Mouse (Mus musculus) lung, postnatal 10 days (tissue): ENCODE data around the gene Mrtfa.

Experiments
- DNase-seq: peaks from one replicate; pipeline ENCODE4 v3.0.0; 2021

Gene Mrtfa

DNA sequence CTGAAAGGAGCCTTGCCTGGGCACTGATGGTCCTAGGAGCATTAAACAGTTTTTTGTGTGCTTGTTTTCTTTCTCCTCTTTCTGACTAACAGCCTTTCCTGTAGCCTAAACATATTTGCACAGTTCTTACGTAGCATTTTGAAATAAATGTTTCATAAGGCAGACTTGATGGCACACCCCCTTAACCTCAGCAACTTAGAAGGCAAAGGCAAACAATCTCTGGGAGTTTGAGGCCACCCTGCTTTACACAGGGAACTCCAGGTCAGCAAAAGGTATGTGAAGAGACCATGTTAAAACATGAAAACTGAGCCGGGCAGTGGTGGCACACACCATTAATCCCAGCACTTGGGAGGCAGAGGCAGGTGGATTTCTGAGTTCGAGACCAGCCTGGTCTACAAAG, 214.9 kb downstream of the Mrtfa start:
- DNase-seq = no peak

DNA sequence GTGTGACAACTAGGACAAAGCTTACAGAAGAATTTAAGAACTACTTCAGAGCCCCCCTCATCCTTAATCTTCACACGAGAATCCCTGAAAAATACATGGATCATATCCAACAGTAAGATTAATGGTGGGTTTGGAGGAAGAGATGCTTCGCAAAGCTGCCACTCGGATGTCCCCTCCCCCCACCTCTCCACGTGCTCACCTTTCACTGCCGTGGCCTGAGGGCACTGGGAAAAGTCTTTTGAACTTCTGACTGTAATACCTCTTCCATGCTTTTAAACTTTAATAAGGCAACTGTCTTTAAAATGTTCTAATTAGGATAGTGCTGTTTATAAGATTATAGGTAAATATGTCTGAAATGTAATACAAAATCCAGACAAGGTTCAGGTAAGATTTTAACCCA, 216.2 kb downstream of the Mrtfa start:
- no peak for DNase-seq

DNA sequence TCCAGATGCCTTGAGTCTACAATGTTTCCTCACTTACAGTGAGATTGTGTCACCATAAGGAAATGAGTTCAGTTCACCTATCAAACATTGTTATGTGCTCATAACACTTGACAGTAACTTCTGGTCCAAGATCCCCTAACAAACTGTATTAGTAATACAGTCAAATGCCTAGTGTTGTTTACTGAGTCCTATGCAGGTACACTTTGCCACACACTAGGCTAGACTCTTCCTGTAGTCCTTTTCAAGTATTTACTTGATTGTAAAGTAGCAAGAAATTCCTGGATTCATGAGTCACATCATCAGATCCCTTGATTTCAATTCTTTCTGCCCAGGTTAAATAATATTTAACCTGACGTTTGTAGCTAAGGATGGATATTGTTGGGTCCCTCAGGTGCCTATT, 221.2 kb downstream of the Mrtfa start:
- no peak for DNase-seq
